Mouse (Mus musculus) lung, embryonic 14.5 days (tissue): ENCODE data around the gene Polr3b. TPM values are rescaled to one million over a fixed set of nuclear protein-coding genes. Genes with fewer than 3 reads are reported as not detected.

Source experiments
- ATAC-seq: fragments of 200-750 bp; cut with Nextera tagmentation; 2 replicates; pipeline ENCODE4 v1.8.0; 2017; ENCODE audit warnings: mild to moderate bottlenecking, moderate TSS enrichment, moderate library complexity; ENCODE audit not compliant: insufficient read depth
- DNase-seq: peaks from one replicate; pipeline ENCODE4 v3.0.0-alpha.2; 2015
- H3K27ac ChIP-seq: fragments of 300-500 bp; sonication (generic); 2 replicates; pipeline ENCODE4 v1.5.1; 2014; ENCODE audit warnings: low read depth, mild to moderate bottlenecking, moderate library complexity
- H3K27me3 ChIP-seq: fragments of 300-500 bp; sonication (generic); 2 replicates; pipeline ENCODE4 v1.6.1; 2014; ENCODE audit warnings: low read length, control low read depth; ENCODE audit not compliant: insufficient read depth
- H3K36me3 ChIP-seq: fragments of 300-500 bp; sonication (generic); 2 replicates; pipeline ENCODE4 v1.6.1; 2014; ENCODE audit warnings: control low read depth; ENCODE audit not compliant: insufficient read depth
- H3K4me1 ChIP-seq: fragments of 300-500 bp; sonication (generic); 2 replicates; pipeline ENCODE4 v1.6.1; 2014; ENCODE audit warnings: antibody characterized with exemption, control low read depth; ENCODE audit not compliant: insufficient read depth
- H3K4me2 ChIP-seq: fragments of 300-500 bp; sonication (generic); 2 replicates; pipeline ENCODE4 v1.6.1; 2014; ENCODE audit warnings: mild to moderate bottlenecking
- H3K4me3 ChIP-seq: fragments of 300-500 bp; sonication (generic); 2 replicates; pipeline ENCODE4 v1.5.1; 2014; ENCODE audit warnings: low read depth, low read length
- H3K9ac ChIP-seq: fragments of 300-500 bp; sonication (generic); 2 replicates; pipeline ENCODE4 v1.6.1; 2014
- H3K9me3 ChIP-seq: fragments of 300-500 bp; sonication (generic); 2 replicates; pipeline ENCODE4 v1.6.1; 2016; ENCODE audit warnings: low read depth, low read length, control low read depth
- CTCF ChIP-seq: IDR thresholded peaks from 2 replicates; pipeline ENCODE4 v1.5.1; 2016; ENCODE audit warnings: antibody characterized with exemption, low read depth
- WGBS: fragments of 180-500 bp; shearing (Covaris S2); extraction: QIAGEN DNeasy Blood & Tissue Kit; methylation state at CpG from one replicate; pipeline ENCODE4 v1.1.7; 2014; 5-methylcytosine and 5-hydroxymethylcytosine counted together
- polyA plus RNA-seq: library from polyadenylated mRNA; unstranded; fragments of >200 nt; fragmentation: Nextera tagmentation; extraction: Ambion mirVana; gene quantifications from 2 replicates; pipeline ENCODE4 v1.2.1, GENCODE M21; 2014

Gene Polr3b
- polyA plus RNA-seq, 1 experiment from 2014 or later: 16.4 TPM

GRCm38 (mm10) chr10:84730956-84731355 is 108.9 kb downstream of the Polr3b start:
- Histone ChIP-seq H3K9ac (no peak overlapping the region), H3K9me3 (no peaks in the 10 kb centered on the region), H3K4me1 (no peaks in the 10 kb centered on the region), H3K4me2 (no peak overlapping the region), H3K27ac (no peak overlapping the region), H3K36me3 (peaks cover 5% of the 10 kb centered on the region; the same call in 1 of the 2 replicates), H3K27me3 (no peaks in the 10 kb centered on the region), H3K4me3 (no peak overlapping the region)
- no peak for ATAC-seq
- TF ChIP-seq CTCF: no peak
- WGBS: 73% methylated on average over 9 of the region's 9 CpGs
- no peak for DNase-seq

- no peak overlapping the region for H3K4me2 ChIP-seq
- 39% methylated on average over 6 of the region's 6 CpGs for WGBS
- no peak overlapping the region for H3K27ac ChIP-seq
- H3K36me3 ChIP-seq: no peaks in the 10 kb centered on the region
- H3K27me3 ChIP-seq: no peaks in the 10 kb centered on the region
- no peak overlapping the region for H3K9ac ChIP-seq
- H3K4me1 ChIP-seq: no peaks in the 10 kb centered on the region
- ATAC-seq (no peak), DNase-seq (no peak)
- H3K9me3 ChIP-seq: no peaks in the 10 kb centered on the region
- no peak overlapping the region for H3K4me3 ChIP-seq
- no peak for TF ChIP-seq CTCF
Observed at GRCm38 (mm10) chr10:84733511-84733910, 111.4 kb downstream of the Polr3b start.

GRCm38 (mm10) chr10:84754851-84755785 is 133.0 kb downstream of the Polr3b start:
- peak overlapping the region; percentile 23 for H3K4me3 ChIP-seq
- DNase-seq: peak; percentile 77
- TF ChIP-seq CTCF: no peak
- H3K27ac ChIP-seq: no peak overlapping the region
- H3K4me2 ChIP-seq: peak overlapping the region; percentile 55
- ATAC-seq: peak; percentile 29; the same call in 1 of the 2 replicates
- peaks cover 87% of the 10 kb centered on the region for H3K27me3 ChIP-seq
- H3K9ac ChIP-seq: no peak overlapping the region
- WGBS: under 1% methylated on average over 65 of the region's 66 CpGs
- no peaks in the 10 kb centered on the region for H3K36me3 ChIP-seq
- H3K4me1 ChIP-seq: no peaks in the 10 kb centered on the region
- H3K9me3 ChIP-seq: no peaks in the 10 kb centered on the region

- peaks cover 94% of the 10 kb centered on the region for H3K27me3 ChIP-seq
- no peaks in the 10 kb centered on the region for H3K9me3 ChIP-seq
- peak within 1 kb of the TSS; percentile 55 for H3K4me2 ChIP-seq
- no peaks in the 10 kb centered on the region for H3K4me1 ChIP-seq
- H3K4me3 ChIP-seq: peak within 1 kb of the TSS; percentile 23
- ATAC-seq: no peak
- no peak within 1 kb of the TSS for H3K9ac ChIP-seq
- no peak for TF ChIP-seq CTCF
- no peak within 1 kb of the TSS for H3K27ac ChIP-seq
- peak; percentile 18 for DNase-seq
- no peaks in the 10 kb centered on the region for H3K36me3 ChIP-seq
- under 1% methylated on average over 24 of the region's 24 CpGs for WGBS
Observed at GRCm38 (mm10) chr10:84755786-84756203, 133.7 kb downstream of the Polr3b start, which contains the start of gene Rfx4. Gene Rfx4 (plus strand): TSS chr10:84756062.

GRCm38 (mm10) chr10:84756435-84757095 is 134.5 kb downstream of the Polr3b start:
- Histone ChIP-seq H3K27ac (no peak overlapping the region), H3K4me3 (peak overlapping the region; percentile 14), H3K36me3 (no peaks in the 10 kb centered on the region), H3K4me1 (no peaks in the 10 kb centered on the region), H3K4me2 (peak overlapping the region; percentile 47), H3K27me3 (peaks cover 99% of the 10 kb centered on the region), H3K9ac (no peak overlapping the region), H3K9me3 (no peaks in the 10 kb centered on the region)
- under 1% methylated on average over 42 of the region's 42 CpGs for WGBS
- no peak for ATAC-seq
- TF ChIP-seq CTCF: no peak
- DNase-seq: peak; percentile 69

GRCm38 (mm10) chr10:84757426-84758199 is 135.5 kb downstream of the Polr3b start:
- Histone ChIP-seq H3K36me3 (no peaks in the 10 kb centered on the region), H3K4me2 (no peak overlapping the region), H3K9ac (no peak overlapping the region), H3K27me3 (peaks cover 99% of the 10 kb centered on the region), H3K27ac (no peak overlapping the region), H3K9me3 (no peaks in the 10 kb centered on the region), H3K4me3 (no peak overlapping the region), H3K4me1 (no peaks in the 10 kb centered on the region)
- ATAC-seq (no peak), DNase-seq (peak; percentile 9)
- TF ChIP-seq CTCF: no peak
- WGBS: 7% methylated on average over 22 of the region's 22 CpGs

GRCm38 (mm10) chr10:84758200-84758468 is 136.0 kb downstream of the Polr3b start:
- WGBS: 6% methylated on average over 5 of the region's 5 CpGs
- H3K9me3 ChIP-seq: no peaks in the 10 kb centered on the region
- no peak for ATAC-seq

More at GRCm38 (mm10) chr10:84758200-84758468, 136.0 kb downstream of the Polr3b start:
- H3K36me3 ChIP-seq: no peaks in the 10 kb centered on the region
- DNase-seq: no peak
- H3K4me1 ChIP-seq: no peaks in the 10 kb centered on the region
- H3K4me3 ChIP-seq: no peak overlapping the region
- H3K4me2 ChIP-seq: no peak overlapping the region
- H3K9ac ChIP-seq: no peak overlapping the region
- TF ChIP-seq CTCF: no peak
- H3K27me3 ChIP-seq: peaks cover 98% of the 10 kb centered on the region
- no peak overlapping the region for H3K27ac ChIP-seq
